Mouse (Mus musculus): ENCODE measurements around the gene Arhgef10l. TPM values are rescaled to one million over a fixed set of nuclear protein-coding genes. Genes with fewer than 3 reads are reported as not detected.
A peak's percentile ranks its signal among the peaks of the same experiment; 100 is the strongest.

Gene Arhgef10l
- polyA plus RNA-seq, 1 experiment from 2014 or later, result 32.3 TPM

GRCm38 (mm10) chr4:140562461-140563178 is 103.2 kb downstream of the Arhgef10l start:
- Histone ChIP-seq H3K4me1 (replicated peaks) (0 out of 2 replicates have a peak, but pooled peaks cover 4% of the 10 kb centered on the region), H3K27ac (no peak overlapping the region), H3K27me3 (ENCODE audit: insufficient read depth, poor library complexity, severe bottlenecking) (no peaks in the 10 kb centered on the region), H3K36me3 (peaks cover 98% of the 10 kb centered on the region), H3K4me3 (no peak overlapping the region), H3K9me3 (peaks cover 27% of the 10 kb centered on the region)
- 88% methylated on average over 10 of the region's 10 CpGs for WGBS
- no peak for DNase-seq (ENCODE audit: low spot score)

GRCm38 (mm10) chr4:140561744-140562143 is 104.1 kb downstream of the Arhgef10l start:
- DNase-seq (ENCODE audit: low spot score), result no peak
- Histone ChIP-seq H3K36me3 (peaks cover 98% of the 10 kb centered on the region), H3K27me3 (ENCODE audit: insufficient read depth, poor library complexity, severe bottlenecking) (no peaks in the 10 kb centered on the region), H3K9me3 (peaks cover 18% of the 10 kb centered on the region; the same call in 1 of the 2 replicates), H3K4me1 (replicated peaks) (peaks cover 5% of the 10 kb centered on the region), H3K4me3 (no peak overlapping the region), H3K27ac (no peak overlapping the region)
- 96% methylated on average over 3 of the region's 3 CpGs for WGBS

- peaks cover 98% of the 10 kb centered on the region for H3K36me3 ChIP-seq
- no peak for DNase-seq (ENCODE audit: low spot score)
- peaks cover 17% of the 10 kb centered on the region; the same call in 1 of the 2 replicates for H3K9me3 ChIP-seq
- H3K4me3 ChIP-seq, result no peak overlapping the region
- H3K27me3 ChIP-seq (ENCODE audit: insufficient read depth, poor library complexity, severe bottlenecking), result no peaks in the 10 kb centered on the region
- H3K4me1 ChIP-seq (replicated peaks), result peaks cover 17% of the 10 kb centered on the region
- H3K27ac ChIP-seq, result no peak overlapping the region
- WGBS, result 92% methylated on average over 4 of the region's 4 CpGs
These were observed 106.0 kb downstream of the Arhgef10l start for GRCm38 (mm10) chr4:140559862-140560261.

GRCm38 (mm10) chr4:140558193-140558592 is 107.6 kb downstream of the Arhgef10l start:
- H3K27ac ChIP-seq, result peak overlapping the region; percentile 74; the same call in 1 of the 2 replicates
- 89% methylated on average over 5 of the region's 5 CpGs for WGBS
- H3K27me3 ChIP-seq (ENCODE audit: insufficient read depth, poor library complexity, severe bottlenecking), result no peaks in the 10 kb centered on the region
- H3K9me3 ChIP-seq, result peaks cover 17% of the 10 kb centered on the region; the same call in 1 of the 2 replicates
- H3K36me3 ChIP-seq, result peaks cover 98% of the 10 kb centered on the region
- H3K4me3 ChIP-seq, result no peak overlapping the region
- DNase-seq (ENCODE audit: low spot score), result no peak
- peaks cover 17% of the 10 kb centered on the region for H3K4me1 ChIP-seq (replicated peaks)

- Histone ChIP-seq H3K27me3 (ENCODE audit: insufficient read depth, poor library complexity, severe bottlenecking) (no peaks in the 10 kb centered on the region), H3K4me1 (replicated peaks) (peaks cover 20% of the 10 kb centered on the region), H3K9me3 (peaks cover 6% of the 10 kb centered on the region; the same call in 1 of the 2 replicates), H3K36me3 (peaks cover 98% of the 10 kb centered on the region), H3K27ac (peak overlapping the region; percentile 74), H3K4me3 (no peak overlapping the region)
- WGBS, result 85% methylated on average over 10 of the region's 10 CpGs
- no peak for DNase-seq (ENCODE audit: low spot score)
These were observed 109.3 kb downstream of the Arhgef10l start for GRCm38 (mm10) chr4:140556561-140556960.

GRCm38 (mm10) chr4:140555273-140555672 is 110.5 kb downstream of the Arhgef10l start:
- Histone ChIP-seq H3K9me3 (no peaks in the 10 kb centered on the region), H3K27me3 (ENCODE audit: insufficient read depth, poor library complexity, severe bottlenecking) (no peaks in the 10 kb centered on the region), H3K4me3 (no peak overlapping the region), H3K36me3 (peaks cover 98% of the 10 kb centered on the region), H3K4me1 (replicated peaks) (peaks cover 22% of the 10 kb centered on the region), H3K27ac (peak overlapping the region; percentile 74)
- DNase-seq (ENCODE audit: low spot score), result peak; percentile 63
- 52% methylated on average over 7 of the region's 7 CpGs for WGBS

- no peak for DNase-seq (ENCODE audit: low spot score)
- no peaks in the 10 kb centered on the region for H3K9me3 ChIP-seq
These were observed 111.3 kb downstream of the Arhgef10l start for GRCm38 (mm10) chr4:140554552-140554951.

GRCm38 (mm10) chr4:140551766-140552165 is 114.0 kb downstream of the Arhgef10l start:
- no peak for DNase-seq (ENCODE audit: low spot score)
- Histone ChIP-seq H3K4me1 (replicated peaks) (peaks cover 20% of the 10 kb centered on the region), H3K27me3 (ENCODE audit: insufficient read depth, poor library complexity, severe bottlenecking) (no peaks in the 10 kb centered on the region), H3K36me3 (peaks cover 97% of the 10 kb centered on the region), H3K27ac (no peak overlapping the region), H3K9me3 (no peaks in the 10 kb centered on the region), H3K4me3 (no peak overlapping the region)
- WGBS, result 95% methylated on average over 17 of the region's 17 CpGs

More at GRCm38 (mm10) chr4:140554552-140554951, 111.3 kb downstream of the Arhgef10l start:
- Histone ChIP-seq H3K4me3 (no peak overlapping the region), H3K27me3 (ENCODE audit: insufficient read depth, poor library complexity, severe bottlenecking) (no peaks in the 10 kb centered on the region), H3K27ac (no peak overlapping the region), H3K4me1 (replicated peaks) (peaks cover 22% of the 10 kb centered on the region), H3K36me3 (peaks cover 98% of the 10 kb centered on the region)
- WGBS, result 92% methylated on average over 4 of the region's 4 CpGs

GRCm38 (mm10) chr4:140550670-140551069 is 115.1 kb downstream of the Arhgef10l start:
- Histone ChIP-seq H3K27me3 (ENCODE audit: insufficient read depth, poor library complexity, severe bottlenecking) (no peaks in the 10 kb centered on the region), H3K27ac (no peak overlapping the region), H3K4me3 (no peak overlapping the region), H3K36me3 (peaks cover 97% of the 10 kb centered on the region), H3K4me1 (replicated peaks) (peaks cover 9% of the 10 kb centered on the region), H3K9me3 (no peaks in the 10 kb centered on the region)
- DNase-seq (ENCODE audit: low spot score), result no peak
- WGBS, result 91% methylated on average over 6 of the region's 6 CpGs

- WGBS, result 87% methylated on average over 12 of the region's 12 CpGs
These were observed 115.8 kb downstream of the Arhgef10l start for GRCm38 (mm10) chr4:140549975-140550374.

GRCm38 (mm10) chr4:140547488-140547887 is 118.3 kb downstream of the Arhgef10l start:
- no peaks in the 10 kb centered on the region for H3K9me3 ChIP-seq
- no peak overlapping the region for H3K4me3 ChIP-seq
- H3K36me3 ChIP-seq, result peaks cover 93% of the 10 kb centered on the region
- DNase-seq (ENCODE audit: low spot score), result peak; percentile 66
- H3K27ac ChIP-seq, result no peak overlapping the region
- 35% methylated on average over 7 of the region's 7 CpGs for WGBS
- no peaks in the 10 kb centered on the region for H3K27me3 ChIP-seq (ENCODE audit: insufficient read depth, poor library complexity, severe bottlenecking)
- H3K4me1 ChIP-seq (replicated peaks), result 0 out of 2 replicates have a peak, but pooled peaks cover 5% of the 10 kb centered on the region

More at GRCm38 (mm10) chr4:140549975-140550374, 115.8 kb downstream of the Arhgef10l start:
- Histone ChIP-seq H3K4me3 (no peak overlapping the region), H3K27me3 (ENCODE audit: insufficient read depth, poor library complexity, severe bottlenecking) (no peaks in the 10 kb centered on the region), H3K9me3 (no peaks in the 10 kb centered on the region), H3K36me3 (peaks cover 94% of the 10 kb centered on the region), H3K4me1 (replicated peaks) (0 out of 2 replicates have a peak, but pooled peaks cover 4% of the 10 kb centered on the region), H3K27ac (no peak overlapping the region)
- DNase-seq (ENCODE audit: low spot score), result no peak

GRCm38 (mm10) chr4:140539125-140539524 is 126.7 kb downstream of the Arhgef10l start:
- WGBS, result 36% methylated on average over 11 of the region's 11 CpGs
- peak; percentile 71 for DNase-seq (ENCODE audit: low spot score)
- Histone ChIP-seq H3K27ac (no peak overlapping the region), H3K9me3 (no peaks in the 10 kb centered on the region), H3K4me1 (replicated peaks) (peaks cover 27% of the 10 kb centered on the region), H3K27me3 (ENCODE audit: insufficient read depth, poor library complexity, severe bottlenecking) (no peaks in the 10 kb centered on the region), H3K4me3 (no peak overlapping the region), H3K36me3 (peaks cover 86% of the 10 kb centered on the region)

GRCm38 (mm10) chr4:140537561-140538021 is 128.2 kb downstream of the Arhgef10l start:
- Histone ChIP-seq H3K27me3 (ENCODE audit: insufficient read depth, poor library complexity, severe bottlenecking) (no peaks in the 10 kb centered on the region), H3K27ac (no peak overlapping the region; the same call in 1 of the 2 replicates), H3K36me3 (peaks cover 87% of the 10 kb centered on the region), H3K9me3 (no peaks in the 10 kb centered on the region), H3K4me3 (no peak overlapping the region), H3K4me1 (replicated peaks) (peaks cover 42% of the 10 kb centered on the region)
- DNase-seq (ENCODE audit: low spot score), result no peak
- 69% methylated on average over 5 of the region's 5 CpGs for WGBS
